Mouse (Mus musculus) layer of hippocampus, adult 6 months (tissue): ENCODE measurements around the gene Tgfbr2. TPM values are rescaled to one million over a fixed set of nuclear protein-coding genes. Genes with fewer than 3 reads are reported as not detected.

ENCODE experiments used
- long read RNA-seq, 2 experiments: library from polyadenylated mRNA; unstranded; transcript quantifications; one replicate each; pipeline ENCODE4 v2.0.0; 2019 to 2020
- polyA plus RNA-seq: library from polyadenylated mRNA; unstranded; fragments of <200 nt; fragmentation: Nextera tagmentation; gene quantifications from 2 replicates; pipeline ENCODE4 v1.2.3, GENCODE M21; 2021

The Tgfbr2 gene
- 8.7 and 9.2 TPM in 2 replicates for polyA plus RNA-seq
- long read RNA-seq, experiment 1, full-length matches to known transcripts, result 2 of 7 reads
- long read RNA-seq, experiment 1, partial matches to known transcripts, result 1 of 7 reads
- long read RNA-seq, experiment 1, other reads (novel, unspliced or antisense), result 4 of 7 reads
- long read RNA-seq, experiment 2, full-length matches to known transcripts, result 27 of 45 reads
- long read RNA-seq, experiment 2, partial matches to known transcripts, result 3 of 45 reads
- long read RNA-seq, experiment 2, other reads (novel, unspliced or antisense), result 15 of 45 reads

DNA sequence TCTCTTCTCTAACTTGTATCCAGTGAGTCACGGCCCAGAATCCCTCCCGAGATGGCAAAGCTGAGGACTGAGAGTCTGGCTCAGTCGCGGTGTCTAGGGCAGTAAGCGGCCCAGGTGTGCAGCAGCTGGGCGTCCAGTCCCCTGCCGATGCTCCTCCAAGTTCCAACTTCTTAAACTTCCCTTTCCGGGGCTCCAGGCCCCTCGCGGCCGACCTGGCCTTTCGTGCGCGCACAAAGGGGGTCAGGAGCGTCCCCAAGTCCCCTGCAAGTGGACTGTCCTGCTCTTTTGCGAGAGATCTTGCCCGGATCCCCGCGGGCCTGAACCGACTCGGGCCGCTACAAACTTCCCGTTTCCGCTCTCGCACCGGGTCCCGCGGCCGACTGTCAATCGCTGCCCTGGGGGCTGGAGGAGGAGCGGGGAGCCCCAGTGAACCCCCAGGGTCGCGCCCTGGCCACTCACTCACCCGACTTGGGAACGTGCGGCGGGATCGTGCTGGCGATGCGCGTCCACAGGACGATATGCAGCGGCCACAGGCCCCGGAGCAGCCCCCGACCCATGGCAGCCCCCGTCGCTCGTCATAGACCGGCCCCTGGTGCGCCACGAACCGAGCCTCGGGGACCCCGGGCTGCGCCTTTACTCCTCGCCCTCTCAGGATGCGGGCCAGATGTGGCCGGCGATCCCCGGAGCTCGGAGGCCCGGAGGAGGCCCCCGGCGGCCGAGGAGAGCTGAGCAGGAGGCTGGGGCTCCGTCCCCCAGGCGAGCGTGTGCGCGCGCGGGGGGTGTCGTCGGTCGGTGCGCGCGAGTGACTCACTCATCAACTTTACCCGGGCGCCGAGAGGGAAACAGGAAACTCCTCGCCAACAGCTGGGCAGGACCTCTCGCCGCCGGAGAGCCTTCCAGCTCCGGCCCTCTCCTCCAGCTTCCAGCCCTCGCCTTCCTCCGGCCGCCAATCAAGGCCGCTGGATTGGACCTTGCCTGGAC, at the start of gene Tgfbr2:
TSS of gene Tgfbr2 (minus strand) at position 880 of the 981 bp plus-strand sequence.

